Mouse (Mus musculus): ENCODE measurements at regions not wholly inside any gene's neighbourhood (a gene's known extent, or its start where the extent isn't known, plus 50 kb on each side); places are given as distances from the start of the nearest gene placed in this dataset.

DNA sequence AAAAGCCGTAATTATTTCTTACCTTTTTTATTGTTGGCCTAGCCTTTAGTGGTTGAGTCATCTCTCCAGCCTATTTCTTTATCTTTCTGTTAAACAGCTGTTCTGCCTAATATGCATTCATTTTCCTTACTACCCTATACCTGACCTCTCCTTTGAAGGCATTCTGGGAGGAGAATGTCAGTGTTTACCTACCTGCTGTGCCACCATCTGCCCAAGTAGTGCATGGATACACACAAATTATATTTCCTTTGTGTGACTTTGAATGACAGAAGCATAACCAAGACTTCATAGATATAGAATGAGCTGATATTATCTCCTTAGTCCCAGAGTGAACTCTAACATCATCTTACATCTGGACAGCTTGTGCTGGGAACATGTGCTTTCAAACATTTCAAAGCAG lies 293.5 kb upstream of the Tom1l1 start:
- DNase-seq = no peak

DNA sequence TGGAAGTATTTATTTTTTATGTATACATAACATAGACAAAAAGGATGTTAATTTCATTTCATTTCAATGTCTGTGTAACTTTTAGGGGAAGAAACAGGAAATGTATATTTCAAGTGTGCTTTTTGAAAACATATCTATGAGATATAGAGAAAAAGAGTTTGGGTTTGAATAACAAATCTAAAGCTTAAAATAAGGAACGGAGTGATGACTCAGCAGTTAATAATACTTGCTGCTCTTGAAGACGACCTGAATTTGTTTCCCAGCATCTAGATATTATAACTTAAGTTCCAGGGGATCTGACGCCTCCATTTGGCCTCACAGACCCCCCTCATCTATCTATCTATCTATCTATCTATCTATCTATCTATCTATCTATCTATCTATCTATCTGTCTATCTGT lies 290.1 kb upstream of the Tom1l1 start:
- no peak for DNase-seq

DNA sequence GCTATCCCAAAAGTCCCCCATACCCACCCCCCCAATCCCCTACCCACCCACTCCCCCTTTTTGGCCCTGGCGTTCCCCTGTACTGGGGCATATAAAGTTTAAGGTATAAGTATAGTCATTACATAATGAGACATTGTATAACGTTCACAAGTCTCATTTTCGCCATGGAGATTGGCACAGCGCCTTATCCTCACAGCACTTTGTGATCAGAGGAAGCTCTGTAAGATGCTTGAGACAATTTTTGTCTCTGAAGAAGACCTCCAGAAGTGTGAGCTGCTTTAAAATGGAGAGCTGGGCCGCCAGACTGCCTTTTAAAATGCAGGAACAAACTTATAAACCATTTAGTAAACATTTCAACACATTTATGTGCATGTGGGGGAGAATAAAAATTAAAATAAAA lies 252.9 kb upstream of the Tom1l1 start:
- no peak for DNase-seq

- no peak for DNase-seq
Measured at GRCm38 (mm10) chr11:90925738-90926137, 237.6 kb upstream of the Tom1l1 start.

DNA sequence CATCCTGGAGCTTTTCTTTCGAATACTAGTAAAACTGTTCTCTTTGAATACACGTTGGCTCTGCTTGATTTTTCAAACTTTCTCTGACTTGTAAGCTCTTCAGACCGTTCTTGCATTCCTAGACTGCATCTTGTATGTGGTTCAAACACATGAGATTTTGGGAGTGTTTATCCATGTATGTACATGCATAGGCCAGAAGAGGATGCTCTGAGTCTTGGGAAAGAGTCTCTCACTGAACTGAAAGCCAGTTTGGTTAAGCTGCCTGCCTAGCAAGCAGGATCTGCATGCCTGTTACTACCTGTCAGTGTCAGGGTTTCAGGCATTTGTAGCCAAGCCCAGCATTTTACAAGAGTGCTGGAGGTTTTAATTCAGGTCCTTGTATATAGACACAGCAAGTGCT lies 229.6 kb upstream of the Tom1l1 start:
- DNase-seq = no peak

DNA sequence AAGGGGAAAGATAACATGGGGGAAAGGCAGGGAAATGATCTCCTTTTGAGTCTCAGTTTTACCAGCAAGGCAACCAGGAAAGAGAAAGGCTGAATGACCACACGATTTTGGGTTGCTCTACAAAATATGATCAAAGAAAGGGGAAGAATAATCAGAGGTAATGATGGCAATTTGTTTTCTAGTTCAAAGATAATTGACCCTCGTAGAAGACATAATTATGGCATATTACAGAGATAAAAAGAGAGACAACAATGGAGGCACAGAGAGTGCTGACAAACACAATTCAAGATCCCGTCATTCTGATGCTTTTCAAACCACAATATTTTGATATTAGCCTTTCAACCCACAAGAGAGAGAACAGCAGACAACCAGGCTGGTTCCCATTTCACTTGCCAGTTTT lies 206.1 kb upstream of the Tom1l1 start:
- DNase-seq = no peak

GRCm38 (mm10) chr11:90873122-90873521 lies 185.0 kb upstream of the Tom1l1 start:
- DNase-seq = no peak

- DNase-seq = no peak
Measured at GRCm38 (mm10) chr11:90871686-90872085, 183.5 kb upstream of the Tom1l1 start.

GRCm38 (mm10) chr11:90863981-90864760 lies 176.0 kb upstream of the Tom1l1 start:
- no peak for DNase-seq

DNA sequence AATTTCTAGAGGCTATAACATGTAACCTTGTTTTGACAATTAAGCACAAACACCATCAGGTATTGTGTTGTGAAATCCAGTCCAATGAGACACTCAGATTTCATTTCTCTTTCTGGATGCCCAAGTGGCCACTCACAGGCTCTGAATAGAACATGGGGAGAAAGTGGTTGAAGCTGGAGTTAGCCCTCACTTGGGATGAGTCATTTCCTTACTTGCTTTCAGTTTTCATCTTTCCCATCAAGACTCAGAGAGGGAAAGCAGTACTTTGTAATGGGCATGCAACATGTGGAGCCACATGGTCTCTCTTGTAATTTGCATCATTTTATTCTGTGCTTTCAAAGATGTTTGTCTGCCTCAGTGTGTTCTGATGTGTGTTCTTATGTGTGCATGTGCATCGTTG lies 167.6 kb upstream of the Tom1l1 start:
- DNase-seq = no peak

- no peak for DNase-seq
Measured at GRCm38 (mm10) chr11:90855324-90855723, 167.2 kb upstream of the Tom1l1 start.

DNA sequence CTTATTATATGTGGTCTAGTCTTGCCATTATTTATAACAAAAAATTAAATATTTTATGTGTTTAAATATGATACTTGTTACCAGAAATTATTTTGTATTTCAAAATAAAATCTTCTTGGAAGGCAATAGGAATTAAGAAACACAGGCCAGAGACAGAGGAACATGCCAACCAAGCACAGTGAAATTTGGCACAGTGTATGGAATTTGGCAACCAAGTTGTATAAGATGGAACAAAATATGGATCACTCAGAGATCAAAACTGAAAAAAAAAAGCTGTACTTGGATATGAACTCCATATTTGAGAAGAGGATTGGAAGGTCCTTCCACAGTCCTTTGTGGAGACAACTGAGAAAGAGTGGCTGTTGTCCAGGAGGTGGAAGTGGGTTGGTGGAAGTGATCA lies 163.1 kb upstream of the Tom1l1 start:
- no peak for DNase-seq

GRCm38 (mm10) chr11:90844925-90845319 lies 156.8 kb upstream of the Tom1l1 start:
- no peak for DNase-seq

- DNase-seq = no peak
Measured at GRCm38 (mm10) chr11:90844266-90844924, 156.2 kb upstream of the Tom1l1 start.

DNA sequence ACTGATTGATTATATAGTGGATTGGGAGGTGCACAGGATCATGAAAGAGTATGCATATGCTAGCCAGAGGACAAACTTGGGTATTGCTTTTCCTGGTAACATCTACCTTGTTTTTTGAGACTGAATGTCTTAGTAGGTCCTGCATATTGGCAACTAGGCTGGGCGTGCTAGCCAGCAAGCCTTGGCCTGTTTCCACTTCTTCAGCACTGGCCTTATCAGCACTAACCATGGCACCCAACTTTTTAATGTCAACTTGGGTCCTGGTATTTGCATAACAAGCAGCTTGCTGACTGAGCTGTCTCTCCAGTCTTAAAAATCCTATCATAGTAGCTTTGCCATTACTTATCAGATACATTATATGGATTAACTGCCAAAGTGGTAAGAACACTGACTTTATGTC lies 150.0 kb upstream of the Tom1l1 start:
- DNase-seq = no peak

DNA sequence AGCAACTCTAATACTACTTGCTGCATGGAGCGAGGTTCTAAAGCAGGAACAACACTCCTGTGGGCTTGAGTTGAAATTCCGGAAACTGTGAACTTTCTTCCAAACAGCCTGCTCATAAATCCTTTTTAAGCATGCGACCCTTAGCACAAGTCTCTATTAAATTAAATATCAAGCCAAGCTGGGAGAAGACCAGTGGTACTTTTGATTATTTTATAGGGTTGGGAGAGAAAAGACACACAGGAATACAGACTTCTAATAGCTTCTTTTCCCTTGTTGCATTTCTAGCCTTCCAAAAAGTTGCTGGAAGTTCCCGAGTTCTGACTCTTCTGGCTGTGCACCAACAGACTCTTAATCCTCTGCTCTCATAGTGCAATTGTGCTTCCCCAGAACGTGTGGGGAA lies 136.6 kb upstream of the Tom1l1 start:
- DNase-seq = no peak

DNA sequence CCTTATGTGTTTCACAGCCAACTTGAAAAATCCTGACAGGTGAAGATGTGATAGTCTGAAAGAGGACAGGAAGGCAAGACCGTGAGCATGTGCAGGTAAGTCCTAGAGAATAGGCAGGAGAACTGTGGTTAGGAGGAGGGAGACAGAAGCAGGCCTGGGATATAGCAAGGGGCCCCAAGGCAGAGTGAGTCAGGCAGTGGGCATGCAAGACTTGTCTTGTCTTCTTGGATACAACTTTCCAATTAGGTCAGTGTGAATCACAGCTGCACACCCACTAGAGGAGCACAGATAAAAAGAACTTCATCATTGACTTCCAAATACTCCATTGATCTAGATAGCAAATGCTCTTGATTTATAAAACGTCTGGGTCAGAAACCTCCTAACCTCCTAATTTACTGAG lies 128.6 kb upstream of the Tom1l1 start:
- no peak for DNase-seq

DNA sequence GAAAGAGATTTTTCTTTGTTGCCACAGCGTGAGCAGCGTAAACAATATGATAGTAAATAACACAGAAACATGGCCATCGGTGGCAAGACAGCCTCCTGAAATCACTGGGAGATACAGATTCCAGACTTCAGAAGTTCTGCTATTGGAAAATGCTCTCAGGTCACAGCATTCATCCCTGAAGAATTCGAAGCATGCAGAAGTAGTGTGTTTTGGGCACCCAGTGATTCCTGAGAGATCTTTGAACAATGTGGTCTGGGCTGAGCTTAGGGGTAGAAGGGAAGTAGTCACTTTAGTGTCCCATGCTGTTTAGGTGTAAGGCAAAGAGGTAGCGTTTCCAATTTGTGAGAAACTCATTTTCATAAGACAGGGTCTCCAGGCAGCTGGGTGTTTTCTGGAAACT lies 126.3 kb upstream of the Tom1l1 start:
- no peak for DNase-seq

- DNase-seq = no peak
Measured at GRCm38 (mm10) chr11:90812971-90813370, 124.8 kb upstream of the Tom1l1 start.

DNA sequence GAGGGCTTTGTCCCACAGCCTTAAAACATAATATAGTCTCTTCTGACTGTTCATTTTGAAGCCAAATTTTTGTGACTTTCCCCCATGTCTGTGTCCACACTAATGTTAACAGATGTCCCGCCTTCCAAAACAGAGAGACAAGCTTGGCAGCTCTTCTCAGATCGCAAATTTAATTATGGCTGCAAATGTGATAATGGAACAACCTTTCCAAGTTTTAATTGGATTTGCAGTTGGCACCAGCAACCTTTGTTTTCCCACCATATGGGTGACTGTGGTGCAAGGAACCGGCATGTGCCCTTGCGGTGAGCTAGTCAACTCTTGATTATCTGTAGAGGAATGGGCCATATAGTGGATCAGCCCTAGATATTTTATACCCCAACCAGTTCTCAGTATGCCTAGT lies 124.4 kb upstream of the Tom1l1 start:
- no peak for DNase-seq

GRCm38 (mm10) chr11:90808443-90808842 lies 120.3 kb upstream of the Tom1l1 start:
- no peak for DNase-seq

- no peak for DNase-seq
Measured at GRCm38 (mm10) chr11:90807343-90807742, 119.2 kb upstream of the Tom1l1 start.

DNA sequence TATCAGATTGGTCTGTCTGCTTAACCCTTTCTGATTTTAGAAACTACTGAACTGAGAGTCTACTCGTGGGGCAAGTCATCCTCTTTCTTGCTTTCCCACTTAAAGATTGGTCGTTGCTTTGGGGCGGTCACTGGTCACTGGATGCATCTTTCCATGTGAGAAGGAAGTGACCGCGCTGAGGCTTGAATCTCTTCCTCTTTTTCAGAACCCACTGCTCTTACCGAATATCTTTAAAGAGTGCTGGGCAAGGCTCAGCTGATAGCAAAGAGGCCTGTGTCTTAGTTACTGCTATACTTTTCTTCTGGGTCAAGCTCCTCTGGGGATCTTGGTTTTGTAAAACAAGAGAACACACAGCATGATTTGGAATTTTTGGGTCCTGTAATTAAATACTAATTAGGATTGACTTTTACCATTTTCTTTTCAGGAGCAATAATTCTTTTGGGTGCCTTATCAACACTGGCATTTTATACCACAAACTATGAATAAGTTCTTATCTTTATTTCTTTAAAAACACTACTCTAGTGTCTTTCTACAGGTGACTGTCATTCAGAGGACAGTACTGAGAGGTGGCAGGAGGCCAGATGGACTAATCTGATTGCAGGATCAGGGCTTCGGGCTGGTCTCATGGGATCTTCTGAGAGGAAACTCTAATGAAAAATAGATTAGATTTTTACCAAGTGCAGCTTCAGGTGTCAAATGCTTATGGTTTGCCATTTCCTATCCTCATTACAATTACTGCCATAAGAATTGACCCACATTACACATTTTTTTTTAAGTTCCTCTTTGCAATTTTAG lies 114.6 kb upstream of the Tom1l1 start:
- DNase-seq = no peak
